Mouse (Mus musculus) kidney, embryonic 15.5 days (tissue): ENCODE results near the gene Fcgr3. TPM values are rescaled to one million over a fixed set of nuclear protein-coding genes. Genes with fewer than 3 reads are reported as not detected.
A peak's percentile ranks its signal among the peaks of the same experiment; 100 is the strongest.
"Not testable (repeated sequence)": the region's sequence is repeated elsewhere in the genome, so short reads cannot be mapped to it uniquely, and the experiment has no call there.

Experiments used
- ATAC-seq: fragments of 200-750 bp; cut with Nextera tagmentation; replicated peaks from 2 replicates; pipeline ENCODE4 v1.8.0; 2017; ENCODE audit warnings: moderate TSS enrichment; ENCODE audit not compliant: low FRiP score
- H3K27ac ChIP-seq: fragments of 300-500 bp; sonication (generic); 2 replicates; pipeline ENCODE4 v1.5.1; 2015; ENCODE audit warnings: mild to moderate bottlenecking, inconsistent platforms
- H3K27me3 ChIP-seq: fragments of 300-500 bp; sonication (generic); 2 replicates; pipeline ENCODE4 v1.6.1; 2015; ENCODE audit warnings: inconsistent platforms
- H3K36me3 ChIP-seq: fragments of 300-500 bp; sonication (generic); 2 replicates; pipeline ENCODE4 v1.6.1; 2015; ENCODE audit warnings: inconsistent platforms
- H3K4me1 ChIP-seq: fragments of 300-500 bp; sonication (generic); 2 replicates; pipeline ENCODE4 v1.6.1; 2015; ENCODE audit warnings: inconsistent platforms
- H3K4me2 ChIP-seq: fragments of 300-500 bp; sonication (generic); 2 replicates; pipeline ENCODE4 v1.6.1; 2015; ENCODE audit warnings: moderate library complexity, mild to moderate bottlenecking, inconsistent platforms
- H3K4me3 ChIP-seq: fragments of 300-500 bp; sonication (generic); replicated peaks from 2 replicates; pipeline ENCODE4 v1.5.1; 2015; ENCODE audit warnings: mild to moderate bottlenecking, inconsistent platforms
- H3K9ac ChIP-seq: fragments of 300-500 bp; sonication (generic); 2 replicates; pipeline ENCODE4 v1.6.1; 2015; ENCODE audit warnings: mild to moderate bottlenecking, inconsistent platforms
- H3K9me3 ChIP-seq: fragments of 300-500 bp; sonication (generic); replicated peaks from 2 replicates; pipeline ENCODE4 v1.6.1; 2016; ENCODE audit warnings: inconsistent platforms
- WGBS: fragments of 180-500 bp; shearing (Covaris S2); methylation state at CpG from one replicate; pipeline ENCODE4 v1.1.7; 2015; ENCODE audit warnings: mixed read lengths; 5-methylcytosine and 5-hydroxymethylcytosine counted together
- polyA plus RNA-seq: library from polyadenylated mRNA; unstranded; fragments of >200 nt; fragmentation: Nextera tagmentation; extraction: Ambion mirVana; gene quantifications from 2 replicates; pipeline ENCODE4 v1.2.1, GENCODE M21; 2015

Fcgr3 gene
- polyA plus RNA-seq, 1 experiment from 2014 or later, result 10.5 TPM

DNA sequence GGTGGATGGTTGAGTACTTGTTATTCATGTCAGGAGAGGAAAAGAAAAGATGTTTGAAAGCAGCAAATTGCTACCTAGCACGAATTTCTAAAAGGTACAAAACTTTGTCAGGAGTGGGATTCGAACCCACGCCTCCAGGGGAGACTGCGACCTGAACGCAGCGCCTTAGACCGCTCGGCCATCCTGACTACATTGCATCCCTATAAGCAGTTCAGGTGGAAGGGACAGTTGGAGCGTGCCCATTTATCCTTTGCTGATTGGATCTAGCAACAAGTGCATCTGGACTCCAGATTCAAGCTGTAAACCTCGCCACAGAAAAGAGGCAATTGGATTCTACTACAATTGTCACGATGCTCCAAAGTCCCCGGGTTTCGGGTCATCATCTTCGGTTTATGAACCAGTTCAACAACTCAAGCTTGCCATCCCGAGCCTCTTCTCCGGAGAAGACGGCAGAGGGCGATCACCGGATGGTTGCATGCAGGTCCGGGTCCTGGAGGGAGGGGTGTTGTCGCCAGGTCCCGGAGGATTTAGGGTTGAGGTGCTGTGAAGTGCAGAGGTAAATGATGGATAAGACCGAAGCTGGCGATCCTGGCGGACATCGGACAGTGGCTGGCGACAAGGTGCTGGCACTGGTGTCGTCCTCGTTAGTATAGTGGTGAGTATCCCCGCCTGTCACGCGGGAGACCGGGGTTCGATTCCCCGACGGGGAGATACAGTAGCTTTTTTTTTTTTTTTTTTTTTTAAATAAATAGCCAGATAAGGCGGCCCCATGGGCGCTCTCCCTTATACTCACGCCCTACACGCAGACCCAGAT lies 37.2 kb upstream of the Fcgr3 start:
- no peaks in the 10 kb centered on the region for H3K9me3 ChIP-seq
- under 1% methylated on average over 40 of the region's 40 CpGs for WGBS
- peaks cover 15% of the 10 kb centered on the region for H3K4me1 ChIP-seq
- peak overlapping the region; percentile 61 for H3K9ac ChIP-seq
- no peaks in the 10 kb centered on the region for H3K27me3 ChIP-seq
- peak; percentile 89 for ATAC-seq
- peak overlapping the region; percentile 75 for H3K4me3 ChIP-seq
- H3K27ac ChIP-seq, result peak overlapping the region; percentile 88
- H3K36me3 ChIP-seq, result no peaks in the 10 kb centered on the region
- H3K4me2 ChIP-seq, result peak overlapping the region; percentile 75

DNA sequence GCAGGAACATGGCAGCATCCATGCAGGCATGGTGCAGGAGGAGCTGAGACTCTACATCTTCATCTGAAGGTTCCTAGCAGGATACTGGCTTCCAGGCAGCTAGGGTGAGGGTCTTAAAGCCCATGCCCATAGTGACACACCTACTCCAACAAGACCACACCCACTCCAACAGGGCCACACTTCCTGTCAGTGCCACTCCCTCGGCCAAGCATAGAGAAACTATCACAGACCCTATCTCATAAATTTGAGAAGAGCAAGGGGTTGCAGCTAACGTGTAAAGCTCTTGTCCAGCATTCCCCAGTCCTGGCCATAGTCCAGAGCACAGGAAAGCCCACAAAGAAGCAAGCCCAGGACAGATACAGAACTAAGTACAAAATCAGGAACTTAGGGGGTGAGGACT lies 36.3 kb upstream of the Fcgr3 start:
- no peaks in the 10 kb centered on the region for H3K9me3 ChIP-seq
- no peak overlapping the region for H3K4me2 ChIP-seq
- no peak for ATAC-seq
- H3K27me3 ChIP-seq, result no peaks in the 10 kb centered on the region
- peaks cover 24% of the 10 kb centered on the region for H3K4me1 ChIP-seq
- H3K27ac ChIP-seq, result no peak overlapping the region
- no peaks in the 10 kb centered on the region for H3K36me3 ChIP-seq
- H3K9ac ChIP-seq, result no peak overlapping the region
- no peak overlapping the region for H3K4me3 ChIP-seq
- WGBS, result 31% methylated on average over 2 of the region's 2 CpGs

GRCm38 (mm10) chr1:171097612-171098011 lies 32.9 kb upstream of the Fcgr3 start:
- Histone ChIP-seq H3K36me3 (no peaks in the 10 kb centered on the region), H3K4me2 (no peak overlapping the region), H3K9ac (no peak overlapping the region), H3K4me1 (peaks cover 21% of the 10 kb centered on the region), H3K4me3 (no peak overlapping the region), H3K27ac (no peak overlapping the region), H3K27me3 (no peaks in the 10 kb centered on the region), H3K9me3 (no peaks in the 10 kb centered on the region)
- 46% methylated on average over 2 of the region's 2 CpGs for WGBS
- ATAC-seq, result no peak

DNA sequence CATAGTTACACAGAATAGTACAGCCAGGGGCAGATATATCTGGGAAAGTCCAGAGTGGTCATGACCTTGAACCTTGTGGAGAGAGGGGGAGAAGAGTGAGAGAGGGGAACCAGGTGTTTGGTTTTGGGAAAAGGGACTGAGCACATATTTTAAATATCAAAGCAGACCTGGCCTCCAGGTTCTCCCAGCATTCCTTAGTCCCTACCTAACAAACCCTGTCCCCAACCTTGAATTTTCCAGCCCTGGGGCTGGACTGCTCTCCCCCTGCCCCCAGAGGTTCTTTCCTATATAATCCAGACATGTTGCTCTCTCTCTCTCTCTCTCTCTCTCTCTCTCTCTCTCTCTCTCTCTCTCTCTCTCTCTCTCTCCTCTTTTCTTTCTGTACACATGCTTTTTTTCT lies 32.4 kb upstream of the Fcgr3 start:
- Histone ChIP-seq H3K36me3 (no peaks in the 10 kb centered on the region), H3K9ac (no peak overlapping the region), H3K27ac (no peak overlapping the region), H3K4me3 (no peak overlapping the region), H3K4me1 (peaks cover 21% of the 10 kb centered on the region), H3K27me3 (no peaks in the 10 kb centered on the region), H3K4me2 (no peak overlapping the region), H3K9me3 (no peaks in the 10 kb centered on the region)
- ATAC-seq, result no peak

DNA sequence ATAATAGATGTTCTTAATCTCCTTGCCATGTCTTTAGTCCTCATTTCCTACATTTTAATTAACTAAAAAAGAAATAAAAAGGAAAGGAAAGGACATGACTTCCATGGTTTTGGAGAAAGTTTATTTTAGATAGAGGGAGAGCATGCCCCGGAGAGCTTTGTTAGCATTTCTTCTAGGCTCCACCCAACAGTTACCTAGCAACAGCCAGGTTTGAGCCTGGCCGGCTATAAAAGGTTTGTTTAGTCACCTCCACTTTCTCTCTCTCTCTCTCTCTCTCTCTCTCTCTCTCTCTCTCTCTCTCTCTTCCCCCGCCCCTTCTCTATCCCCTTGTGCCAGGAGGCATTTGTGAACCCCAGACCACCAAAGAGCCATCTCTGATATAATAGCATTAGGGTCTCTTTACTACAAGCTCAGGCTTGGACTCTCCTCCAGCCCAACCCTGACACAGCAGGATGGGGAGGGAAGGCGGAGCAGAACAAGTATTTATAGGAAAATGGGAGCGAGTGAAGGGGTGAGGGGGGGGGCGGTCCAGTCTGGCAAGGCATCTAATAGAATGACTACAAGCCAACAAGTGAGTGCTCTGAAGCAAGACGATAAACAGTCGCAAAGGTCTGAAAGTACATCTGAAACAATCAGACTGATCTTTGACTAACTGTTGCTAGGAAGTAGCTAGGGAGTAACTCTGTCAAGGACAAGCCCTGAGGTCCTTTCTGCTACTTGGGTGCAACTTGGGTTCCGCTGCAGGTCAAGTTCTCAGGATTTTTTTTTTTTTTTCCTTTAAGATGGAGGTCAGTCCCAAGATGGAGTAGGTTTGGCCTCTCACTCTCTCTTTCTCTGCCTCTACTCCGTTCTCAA lies 31.6 kb upstream of the Fcgr3 start:
- ATAC-seq, result peak; percentile 68
- Histone ChIP-seq H3K4me3 (peak overlapping the region; percentile 20; the same call in 1 of the 2 replicates), H3K4me1 (peaks cover 21% of the 10 kb centered on the region), H3K27ac (peak overlapping the region; percentile 45; the same call in 1 of the 2 replicates), H3K36me3 (no peaks in the 10 kb centered on the region), H3K27me3 (no peaks in the 10 kb centered on the region), H3K9me3 (no peaks in the 10 kb centered on the region), H3K4me2 (peak overlapping the region; percentile 47), H3K9ac (no peak overlapping the region)
- 20% methylated on average over 10 of the region's 10 CpGs for WGBS

DNA sequence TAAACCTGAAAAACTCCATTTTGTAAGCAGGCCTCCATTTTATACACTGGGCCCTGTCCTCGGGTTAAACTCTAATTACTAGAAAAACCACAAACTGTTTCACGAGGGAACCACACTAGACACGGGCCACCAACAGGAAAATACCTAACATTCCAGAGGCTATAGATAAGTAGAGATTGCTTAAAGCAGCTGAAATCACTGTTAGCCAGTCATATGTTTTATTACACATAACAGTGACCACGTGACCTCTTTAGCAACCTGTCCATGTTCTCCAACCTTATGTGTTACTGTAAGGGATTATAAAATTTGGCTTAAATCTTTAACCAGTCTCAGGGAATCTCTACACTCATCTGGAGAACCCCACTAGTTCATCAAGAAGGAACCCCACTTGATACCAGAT lies 29.7 kb upstream of the Fcgr3 start:
- H3K4me1 ChIP-seq, result peaks cover 18% of the 10 kb centered on the region
- H3K9ac ChIP-seq, result no peak overlapping the region
- no peak for ATAC-seq
- H3K27me3 ChIP-seq, result 0 out of 2 replicates have a peak, but pooled peaks cover 9% of the 10 kb centered on the region
- no peaks in the 10 kb centered on the region for H3K9me3 ChIP-seq
- H3K36me3 ChIP-seq, result no peaks in the 10 kb centered on the region
- WGBS, result 72% methylated on average over 4 of the region's 4 CpGs
- no peak overlapping the region for H3K27ac ChIP-seq
- H3K4me3 ChIP-seq, result no peak overlapping the region
- no peak overlapping the region for H3K4me2 ChIP-seq

- no peak for ATAC-seq
Measured at GRCm38 (mm10) chr1:171090761-171091160, 26.0 kb upstream of the Fcgr3 start.

GRCm38 (mm10) chr1:171089891-171090290 lies 25.2 kb upstream of the Fcgr3 start:
- Histone ChIP-seq H3K36me3 (no peaks in the 10 kb centered on the region), H3K9me3 (no peaks in the 10 kb centered on the region), H3K4me3 (no peak overlapping the region), H3K27me3 (peaks cover 25% of the 10 kb centered on the region), H3K27ac (no peak overlapping the region), H3K9ac (no peak overlapping the region), H3K4me2 (no peak overlapping the region), H3K4me1 (peaks cover 10% of the 10 kb centered on the region)
- ATAC-seq, result no peak
- 97% methylated on average over 1 of the region's 1 CpGs for WGBS

More at GRCm38 (mm10) chr1:171090761-171091160, 26.0 kb upstream of the Fcgr3 start:
- Histone ChIP-seq H3K27me3 (peaks cover 22% of the 10 kb centered on the region), H3K4me3 (no peak overlapping the region), H3K27ac (no peak overlapping the region), H3K9ac (no peak overlapping the region), H3K4me1 (peaks cover 10% of the 10 kb centered on the region), H3K36me3 (no peaks in the 10 kb centered on the region), H3K4me2 (no peak overlapping the region), H3K9me3 (no peaks in the 10 kb centered on the region)
- whole genome bisulfite sequencing, result 75% methylated on average over 2 of the region's 2 CpGs

DNA sequence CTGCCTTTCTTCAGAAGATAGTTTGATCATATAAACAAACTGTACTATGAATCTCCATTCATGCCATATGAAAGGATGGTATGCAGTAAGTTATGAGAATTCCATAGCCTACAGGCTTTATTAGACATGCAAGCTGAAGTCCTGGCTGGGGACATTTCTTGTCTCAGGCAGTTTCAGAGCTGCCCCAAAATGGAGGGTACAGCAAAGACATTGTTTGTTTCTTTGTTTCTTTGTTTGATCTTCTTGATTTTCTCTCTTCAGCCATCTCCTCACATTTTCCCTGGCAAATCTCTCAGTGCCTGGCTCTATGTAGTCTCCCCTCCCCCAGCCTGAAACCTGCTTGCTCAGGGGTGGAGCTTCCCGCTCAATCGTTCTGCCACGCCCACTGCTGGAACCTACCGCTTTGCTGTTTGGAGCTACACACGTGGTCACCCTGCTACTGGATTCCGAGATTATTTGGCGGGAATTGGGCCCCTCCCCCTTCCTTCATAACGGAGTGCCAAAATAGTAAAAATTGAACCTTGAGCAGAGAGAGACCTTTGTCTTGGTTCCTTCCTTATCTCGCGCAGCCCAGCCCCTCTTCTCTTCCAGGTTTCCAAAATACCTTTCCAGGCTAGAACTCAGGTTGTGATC lies 23.6 kb upstream of the Fcgr3 start:
- Histone ChIP-seq H3K4me1 (peaks cover 10% of the 10 kb centered on the region), H3K27me3 (peaks cover 25% of the 10 kb centered on the region), H3K4me2 (peak overlapping the region; percentile 46), H3K4me3 (peak overlapping the region; percentile 14; the same call in 1 of the 2 replicates)
- WGBS, result 5% methylated on average over 10 of the region's 10 CpGs
- ATAC-seq, H3K9ac ChIP-seq, H3K36me3 ChIP-seq, H3K9me3 ChIP-seq, H3K27ac ChIP-seq: not testable (repeated sequence)

DNA sequence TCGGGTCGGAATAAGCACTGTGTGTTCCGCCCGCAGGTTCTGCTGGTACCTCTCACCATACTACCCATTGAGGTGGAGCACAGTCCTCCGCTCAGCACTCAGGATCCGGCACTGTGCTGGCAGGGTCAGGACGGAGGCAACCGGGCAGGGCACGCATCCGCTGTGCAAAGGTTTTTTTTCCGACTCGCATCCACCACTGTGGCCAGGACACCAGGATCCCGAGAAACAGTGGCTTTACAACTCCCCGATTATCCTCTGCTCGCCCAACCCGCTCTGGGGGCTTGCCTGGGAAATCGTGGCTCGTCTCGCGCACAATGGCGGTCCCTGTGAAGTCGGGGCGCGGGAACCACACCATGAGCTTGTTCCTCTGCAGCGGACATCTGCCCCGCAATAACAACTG lies 21.0 kb upstream of the Fcgr3 start:
- peak overlapping the region; percentile 92 for H3K4me2 ChIP-seq

GRCm38 (mm10) chr1:171081512-171082231 lies 16.9 kb upstream of the Fcgr3 start:
- H3K36me3 ChIP-seq, H3K9me3 ChIP-seq, H3K4me2 ChIP-seq, H3K27ac ChIP-seq, H3K4me3 ChIP-seq, H3K9ac ChIP-seq: not testable (repeated sequence)
- peak; percentile 30 for ATAC-seq
- Histone ChIP-seq H3K4me1 (peaks cover 11% of the 10 kb centered on the region), H3K27me3 (peaks cover 35% of the 10 kb centered on the region)
- WGBS, result 30% methylated on average over 14 of the region's 17 CpGs

More for the DNA sequence above, 21.0 kb upstream of the Fcgr3 start:
- H3K27ac ChIP-seq, result no peak overlapping the region
- 0 out of 2 replicates have a peak, but pooled peaks have one; percentile 1 for ATAC-seq
- no peaks in the 10 kb centered on the region for H3K36me3 ChIP-seq
- H3K27me3 ChIP-seq, result peaks cover 26% of the 10 kb centered on the region
- no peaks in the 10 kb centered on the region for H3K9me3 ChIP-seq
- peak overlapping the region; percentile 31; the same call in 1 of the 2 replicates for H3K9ac ChIP-seq
- H3K4me1 ChIP-seq, result peaks cover 10% of the 10 kb centered on the region
- peak overlapping the region; percentile 52 for H3K4me3 ChIP-seq
- WGBS, result under 1% methylated on average over 26 of the region's 26 CpGs
